Mouse (Mus musculus): Measurements from ENCODE around the gene Aldh5a1. TPM values are rescaled to one million over a fixed set of nuclear protein-coding genes. Genes with fewer than 3 reads are reported as not detected.

Aldh5a1 gene
- polyA plus RNA-seq, 1 experiment from 2014 or later = 12.1 TPM

- Histone ChIP-seq H3K9me3 (ENCODE audit: control insufficient read depth, low read length) (no peaks in the 10 kb centered on the region), H3K36me3 (ENCODE audit: control insufficient read depth, insufficient read depth, low read length) (no peaks in the 10 kb centered on the region), H3K9ac (replicated peaks; ENCODE audit: low read length) (no peak overlapping the region), H3K4me2 (ENCODE audit: low read length) (no peak overlapping the region), H3K27ac (replicated peaks; ENCODE audit: low read depth, low read length) (no peak overlapping the region), H3K4me1 (ENCODE audit: control insufficient read depth, insufficient read depth, low read length) (no peaks in the 10 kb centered on the region), H3K4me3 (replicated peaks; ENCODE audit: low read depth, low read length) (no peak overlapping the region), H3K27me3 (ENCODE audit: control insufficient read depth, insufficient read depth, low read length) (no peaks in the 10 kb centered on the region)
- no peak for ATAC-seq (ENCODE audit: low FRiP score, low TSS enrichment)
- no peak for DNase-seq
- WGBS = 94% methylated on average over 10 of the region's 10 CpGs
Observed at GRCm38 (mm10) chr13:24867789-24868188, 69.7 kb downstream of the Aldh5a1 start.

GRCm38 (mm10) chr13:24866430-24867402, 70.7 kb downstream of the Aldh5a1 start:
- Histone ChIP-seq H3K4me1 (ENCODE audit: control insufficient read depth, insufficient read depth, low read length) (no peaks in the 10 kb centered on the region), H3K36me3 (ENCODE audit: control insufficient read depth, insufficient read depth, low read length) (no peaks in the 10 kb centered on the region), H3K4me3 (replicated peaks; ENCODE audit: low read depth, low read length) (no peak overlapping the region), H3K9ac (replicated peaks; ENCODE audit: low read length) (no peak overlapping the region), H3K27ac (replicated peaks; ENCODE audit: low read depth, low read length) (no peak overlapping the region), H3K27me3 (ENCODE audit: control insufficient read depth, insufficient read depth, low read length) (no peaks in the 10 kb centered on the region), H3K4me2 (ENCODE audit: low read length) (no peak overlapping the region), H3K9me3 (ENCODE audit: control insufficient read depth, low read length) (no peaks in the 10 kb centered on the region)
- 61% methylated on average over 9 of the region's 9 CpGs for WGBS
- DNase-seq = no peak
- ATAC-seq (ENCODE audit: low FRiP score, low TSS enrichment) = no peak

GRCm38 (mm10) chr13:24862520-24862919, 74.9 kb downstream of the Aldh5a1 start:
- DNase-seq (peak; percentile 19), ATAC-seq (ENCODE audit: low FRiP score, low TSS enrichment) (no peak)
- H3K27me3 ChIP-seq (ENCODE audit: control insufficient read depth, insufficient read depth, low read length) = no peaks in the 10 kb centered on the region
- no peak overlapping the region for H3K9ac ChIP-seq (replicated peaks; ENCODE audit: low read length)
- WGBS = 64% methylated on average over 7 of the region's 7 CpGs
- H3K9me3 ChIP-seq (ENCODE audit: control insufficient read depth, low read length) = no peaks in the 10 kb centered on the region
- no peak overlapping the region for H3K4me2 ChIP-seq (ENCODE audit: low read length)
- no peak overlapping the region for H3K27ac ChIP-seq (replicated peaks; ENCODE audit: low read depth, low read length)
- H3K36me3 ChIP-seq (ENCODE audit: control insufficient read depth, insufficient read depth, low read length) = no peaks in the 10 kb centered on the region
- H3K4me3 ChIP-seq (replicated peaks; ENCODE audit: low read depth, low read length) = no peak overlapping the region
- no peaks in the 10 kb centered on the region for H3K4me1 ChIP-seq (ENCODE audit: control insufficient read depth, insufficient read depth, low read length)

- no peak overlapping the region for H3K9ac ChIP-seq (replicated peaks; ENCODE audit: low read length)
- H3K9me3 ChIP-seq (ENCODE audit: control insufficient read depth, low read length) = no peaks in the 10 kb centered on the region
- H3K36me3 ChIP-seq (ENCODE audit: control insufficient read depth, insufficient read depth, low read length) = no peaks in the 10 kb centered on the region
- no peak for ATAC-seq (ENCODE audit: low FRiP score, low TSS enrichment)
- no peaks in the 10 kb centered on the region for H3K4me1 ChIP-seq (ENCODE audit: control insufficient read depth, insufficient read depth, low read length)
- DNase-seq = no peak
- no peaks in the 10 kb centered on the region for H3K27me3 ChIP-seq (ENCODE audit: control insufficient read depth, insufficient read depth, low read length)
- no peak overlapping the region for H3K27ac ChIP-seq (replicated peaks; ENCODE audit: low read depth, low read length)
- WGBS = 89% methylated on average over 7 of the region's 7 CpGs
- H3K4me2 ChIP-seq (ENCODE audit: low read length) = no peak overlapping the region
- no peak overlapping the region for H3K4me3 ChIP-seq (replicated peaks; ENCODE audit: low read depth, low read length)
Observed at GRCm38 (mm10) chr13:24862021-24862420, 75.4 kb downstream of the Aldh5a1 start.

- WGBS = 82% methylated on average over 12 of the region's 12 CpGs
- DNase-seq (no peak), ATAC-seq (ENCODE audit: low FRiP score, low TSS enrichment) (no peak)
- Histone ChIP-seq H3K4me2 (ENCODE audit: low read length) (no peak overlapping the region), H3K4me1 (ENCODE audit: control insufficient read depth, insufficient read depth, low read length) (no peaks in the 10 kb centered on the region), H3K36me3 (ENCODE audit: control insufficient read depth, insufficient read depth, low read length) (no peaks in the 10 kb centered on the region), H3K27ac (replicated peaks; ENCODE audit: low read depth, low read length) (no peak overlapping the region), H3K4me3 (replicated peaks; ENCODE audit: low read depth, low read length) (no peak overlapping the region), H3K9ac (replicated peaks; ENCODE audit: low read length) (no peak overlapping the region), H3K27me3 (ENCODE audit: control insufficient read depth, insufficient read depth, low read length) (no peaks in the 10 kb centered on the region), H3K9me3 (ENCODE audit: control insufficient read depth, low read length) (no peaks in the 10 kb centered on the region)
Observed at GRCm38 (mm10) chr13:24861084-24861483, 76.4 kb downstream of the Aldh5a1 start.

- DNase-seq = no peak
Observed at GRCm38 (mm10) chr13:24859115-24859514, 78.3 kb downstream of the Aldh5a1 start.

More at GRCm38 (mm10) chr13:24859115-24859514, 78.3 kb downstream of the Aldh5a1 start:
- H3K27ac ChIP-seq (replicated peaks; ENCODE audit: low read depth, low read length) = no peak overlapping the region
- no peaks in the 10 kb centered on the region for H3K27me3 ChIP-seq (ENCODE audit: control insufficient read depth, insufficient read depth, low read length)
- no peaks in the 10 kb centered on the region for H3K4me1 ChIP-seq (ENCODE audit: control insufficient read depth, insufficient read depth, low read length)
- no peaks in the 10 kb centered on the region for H3K36me3 ChIP-seq (ENCODE audit: control insufficient read depth, insufficient read depth, low read length)
- H3K4me2 ChIP-seq (ENCODE audit: low read length) = no peak overlapping the region
- no peaks in the 10 kb centered on the region for H3K9me3 ChIP-seq (ENCODE audit: control insufficient read depth, low read length)
- ATAC-seq (ENCODE audit: low FRiP score, low TSS enrichment) = no peak
- H3K4me3 ChIP-seq (replicated peaks; ENCODE audit: low read depth, low read length) = no peak overlapping the region
- no peak overlapping the region for H3K9ac ChIP-seq (replicated peaks; ENCODE audit: low read length)

Other genes with a start within 250 kb of the Aldh5a1 start
- gene Armh2, start 196.4 kb downstream of the Aldh5a1 start, polyA plus RNA-seq (2014; fragmentation: Nextera tagmentation; extraction: Ambion mirVana) = not detected in 2 replicates
- 16.0 and 24.1 TPM in 2 replicates for gene Gmnn, start 175.7 kb downstream of the Aldh5a1 start, polyA plus RNA-seq (2014; fragmentation: Nextera tagmentation; extraction: Ambion mirVana)
- 51.8 and 76.3 TPM in 2 replicates for gene BC005537, start 136.0 kb downstream of the Aldh5a1 start, polyA plus RNA-seq (2014; fragmentation: Nextera tagmentation; extraction: Ambion mirVana)
- 40.3 and 46.3 TPM in 2 replicates for gene Acot13, start 106.1 kb downstream of the Aldh5a1 start, polyA plus RNA-seq (2014; fragmentation: Nextera tagmentation; extraction: Ambion mirVana)
- 36.4 and 40.4 TPM in 2 replicates for gene Tdp2, start 106.0 kb downstream of the Aldh5a1 start, polyA plus RNA-seq (2014; fragmentation: Nextera tagmentation; extraction: Ambion mirVana)
- gene D130043K22Rik, start 92.5 kb downstream of the Aldh5a1 start, polyA plus RNA-seq (2014; fragmentation: Nextera tagmentation; extraction: Ambion mirVana) = 3.5 and 4.2 TPM in 2 replicates
- 1.3 and 1.5 TPM in 2 replicates for gene Gpld1, start 5.5 kb upstream of the Aldh5a1 start, polyA plus RNA-seq (2014; fragmentation: Nextera tagmentation; extraction: Ambion mirVana)
- 19.3 and 25.2 TPM in 2 replicates for gene Mrs2, start 82.7 kb upstream of the Aldh5a1 start, polyA plus RNA-seq (2014; fragmentation: Nextera tagmentation; extraction: Ambion mirVana)
- 4.3 and 5.1 TPM in 2 replicates for gene Dcdc2a, start 118.3 kb upstream of the Aldh5a1 start, polyA plus RNA-seq (2014; fragmentation: Nextera tagmentation; extraction: Ambion mirVana)